Mouse (Mus musculus) fibroblast of lung, adult 2 months (primary cell): ENCODE measurements at regions not wholly inside any gene's neighbourhood (a gene's known extent, or its start where the extent isn't known, plus 50 kb on each side); places are given as distances from the start of the nearest gene placed in this dataset.

ENCODE experiments used
- DNase-seq: peaks from one replicate; pipeline ENCODE4 v3.0.0-alpha.2; 2011; ENCODE audit warnings: low read depth

- no peak for DNase-seq
These were observed 103.1 kb upstream of the Zwint start for GRCm38 (mm10) chr10:72551561-72551960.

GRCm38 (mm10) chr10:72573991-72574652, 80.5 kb upstream of the Zwint start:
- DNase-seq, result no peak

GRCm38 (mm10) chr10:72577713-72578112, 76.9 kb upstream of the Zwint start:
- DNase-seq, result no peak

- no peak for DNase-seq
These were observed 76.1 kb upstream of the Zwint start for GRCm38 (mm10) chr10:72578501-72578900.

GRCm38 (mm10) chr10:72581311-72581710, 73.3 kb upstream of the Zwint start:
- DNase-seq, result no peak

GRCm38 (mm10) chr10:72588561-72588960, 66.1 kb upstream of the Zwint start:
- DNase-seq, result no peak

- no peak for DNase-seq
These were observed 61.6 kb upstream of the Zwint start for GRCm38 (mm10) chr10:72593049-72593448.
